Mouse (Mus musculus) ES-E14 (cell line): ENCODE results near the gene Hbp1. TPM values are rescaled to one million over a fixed set of nuclear protein-coding genes. Genes with fewer than 3 reads are reported as not detected.

Experiments used
- DNase-seq: peaks from one replicate; pipeline ENCODE4 v3.0.0-alpha.2; 2013; ENCODE audit warnings: low read depth, low spot score
- H3K27ac ChIP-seq: 2 replicates; pipeline ENCODE4 v1.5.1; 2012; ENCODE audit warnings: low read depth, mild to moderate bottlenecking, low read length, moderate library complexity, mixed read lengths; ENCODE audit not compliant: poor library complexity, insufficient read depth, severe bottlenecking
- H3K36me3 ChIP-seq: 2 replicates; pipeline ENCODE4 v1.6.1; 2012; ENCODE audit warnings: mild to moderate bottlenecking, low read length, moderate library complexity, mixed read lengths; ENCODE audit not compliant: control insufficient read depth, poor library complexity, insufficient read depth, severe bottlenecking
- H3K4me1 ChIP-seq, 2 experiments: fragments of 150-350 bp in 1 of 2; sonication (generic) in 1 of 2; 2 replicates each; pipeline ENCODE4 v1.6.1; 2012; ENCODE audit warnings: low read length in 2 of 2, mild to moderate bottlenecking in 1 of 2, mixed read lengths in 1 of 2; ENCODE audit not compliant: control insufficient read depth in 2 of 2, insufficient read depth in 2 of 2, poor library complexity in 1 of 2
- H3K4me3 ChIP-seq, 2 experiments: fragments of 150-350 bp in 1 of 2; sonication (generic) in 1 of 2; 2 replicates each; pipeline ENCODE4 v1.5.1; 2012; ENCODE audit warnings: low read length in 2 of 2, low read depth in 1 of 2, mild to moderate bottlenecking in 1 of 2, mixed read lengths in 1 of 2; ENCODE audit not compliant: insufficient read depth in 1 of 2, poor library complexity in 1 of 2, severe bottlenecking in 1 of 2
- H3K9ac ChIP-seq: 2 replicates; pipeline ENCODE4 v1.6.1; 2012; ENCODE audit warnings: low read depth, mild to moderate bottlenecking, low read length, mixed read lengths; ENCODE audit not compliant: poor library complexity, insufficient read depth, severe bottlenecking
- H3K9me3 ChIP-seq: fragments of 150-350 bp; sonication (generic); 2 replicates; pipeline ENCODE4 v1.6.1; 2012; ENCODE audit warnings: low read depth, mild to moderate bottlenecking, low read length; ENCODE audit not compliant: control insufficient read depth, insufficient read depth
- CHD2 ChIP-seq: IDR thresholded peaks from 2 replicates; pipeline ENCODE4 v1.6.1; 2014; ENCODE audit warnings: mild to moderate bottlenecking, low read depth, low read length, inconsistent platforms
- HCFC1 ChIP-seq: IDR thresholded peaks from 2 replicates; pipeline ENCODE4 v1.6.1; 2012; ENCODE audit warnings: low read length, inconsistent platforms, borderline replicate concordance; ENCODE audit not compliant: insufficient read depth
- MAFK ChIP-seq: IDR thresholded peaks from 2 replicates; pipeline ENCODE4 v1.6.1; 2014; ENCODE audit warnings: mild to moderate bottlenecking, low read depth, low read length, inconsistent platforms; ENCODE audit not compliant: insufficient read depth
- ZC3H11A ChIP-seq: IDR thresholded peaks from 2 replicates; pipeline ENCODE4 v1.6.1; 2012; ENCODE audit warnings: low read depth, mild to moderate bottlenecking, inconsistent platforms, low read length, borderline replicate concordance
- ZNF384 ChIP-seq: IDR thresholded peaks from 2 replicates; pipeline ENCODE4 v1.6.1; 2012; ENCODE audit warnings: low read depth, low read length, inconsistent platforms
- in situ Hi-C, 2 experiments: fragments of 600-800 bp; cut with MboI; formaldehyde crosslinking; loops; one replicate each; pipeline ENCODE4 v1.15.1; 2025; ENCODE audit warnings: low sequenced_read_pairs in 2 of 2, inconsistent platforms in 1 of 2; ENCODE audit not compliant: unreplicated experiment in 2 of 2
- total RNA-seq: library from RNA; depleted of rRNA; stranded (reverse); fragments of 300-350 nt; gene quantifications from 2 replicates; pipeline ENCODE4 v1.2.3, GENCODE M21; 2012

Gene Hbp1
- total RNA-seq, 1 experiment: 43.3 TPM

GRCm38 (mm10) chr12:31973473-31974172, 23.3 kb upstream of the Hbp1 start:
- TF ChIP-seq CHD2 (no peak), ZC3H11A (no peak), HCFC1 (no peak), ZNF384 (no peak), MAFK (no peak)
- Histone ChIP-seq H3K36me3 (no peaks in the 10 kb centered on the region), H3K4me3 (no peak overlapping the region), H3K9me3 (no peaks in the 10 kb centered on the region), H3K4me1 (no peaks in the 10 kb centered on the region), H3K9ac (no peak overlapping the region), H3K27ac (0 out of 2 replicates have a peak overlapping the region, but pooled peaks have one; percentile 6)
- DNase-seq: no peak
- in situ Hi-C loops: loop anchor here in 1 of 2 experiments (10.0 kb wide), 1 partner anchor 171 kb away; no protein-coding TSS in a partner anchor

GRCm38 (mm10) chr12:31971547-31971946, 21.2 kb upstream of the Hbp1 start:
- H3K9ac ChIP-seq: no peak overlapping the region

GRCm38 (mm10) chr12:31969111-31969510, 18.8 kb upstream of the Hbp1 start:
- no peak overlapping the region for H3K9ac ChIP-seq
- H3K27ac ChIP-seq: no peak overlapping the region
- in situ Hi-C loops: loop anchor here (5.0 to 10.0 kb wide), 3 partner anchors 178 to 278 kb away; no protein-coding TSS in a partner anchor
- no peak overlapping the region for H3K4me3 ChIP-seq
- H3K36me3 ChIP-seq: no peaks in the 10 kb centered on the region
- 0 out of 4 replicates have a peak, but pooled peaks cover 0 to 1% of the 10 kb centered on the region in 2 experiments for H3K4me1 ChIP-seq
- no peaks in the 10 kb centered on the region for H3K9me3 ChIP-seq
- DNase-seq: no peak
- TF ChIP-seq ZNF384: no peak
- no peak for TF ChIP-seq HCFC1
- TF ChIP-seq MAFK: no peak
- TF ChIP-seq ZC3H11A: no peak
- no peak for TF ChIP-seq CHD2

More at GRCm38 (mm10) chr12:31971547-31971946, 21.2 kb upstream of the Hbp1 start:
- Histone ChIP-seq H3K36me3 (no peaks in the 10 kb centered on the region), H3K4me3 (no peak overlapping the region), H3K4me1 (no peaks in the 10 kb centered on the region), H3K9me3 (no peaks in the 10 kb centered on the region), H3K27ac (no peak overlapping the region)
- no peak for DNase-seq
- in situ Hi-C loops: loop anchor here in 1 of 2 experiments (10.0 kb wide), 1 partner anchor 173 kb away; no protein-coding TSS in a partner anchor
- no peak for TF ChIP-seq CHD2
- no peak for TF ChIP-seq ZNF384
- no peak for TF ChIP-seq HCFC1
- TF ChIP-seq MAFK: no peak
- no peak for TF ChIP-seq ZC3H11A

GRCm38 (mm10) chr12:31967536-31967935, 17.2 kb upstream of the Hbp1 start:
- Histone ChIP-seq H3K4me1 (0 out of 4 replicates have a peak, but pooled peaks cover 0 to 2% of the 10 kb centered on the region in 2 experiments), H3K4me3 (no peak overlapping the region), H3K27ac (no peak overlapping the region), H3K36me3 (no peaks in the 10 kb centered on the region), H3K9ac (no peak overlapping the region), H3K9me3 (no peaks in the 10 kb centered on the region)
- TF ChIP-seq ZC3H11A (peak; percentile 99), CHD2 (no peak), ZNF384 (peak; percentile 81)
- DNase-seq: peak; percentile 53
- in situ Hi-C loops: loop anchor here (5.0 to 10.0 kb wide), 3 partner anchors 180 to 280 kb away; no protein-coding TSS in a partner anchor
